Mouse (Mus musculus): ENCODE results near the gene Nkain2. TPM values are rescaled to one million over a fixed set of nuclear protein-coding genes. Genes with fewer than 3 reads are reported as not detected.

Nkain2 gene
- polyA plus RNA-seq, 1 experiment = 0.08 TPM

GRCm38 (mm10) chr10:32576559-32577275, 313.5 kb downstream of the Nkain2 start:
- no peak for DNase-seq (ENCODE audit: low read depth)

GRCm38 (mm10) chr10:32557673-32558072, 332.6 kb downstream of the Nkain2 start:
- DNase-seq (ENCODE audit: low read depth) = no peak

- DNase-seq (ENCODE audit: low read depth) = no peak
Observed at GRCm38 (mm10) chr10:32536057-32536456, 354.2 kb downstream of the Nkain2 start.

- DNase-seq (ENCODE audit: low read depth) = no peak
Observed at GRCm38 (mm10) chr10:32510821-32511220, 379.4 kb downstream of the Nkain2 start.

- no peak for DNase-seq (ENCODE audit: low read depth)
Observed at GRCm38 (mm10) chr10:32494591-32495182, 395.6 kb downstream of the Nkain2 start.

GRCm38 (mm10) chr10:32493600-32493999, 396.7 kb downstream of the Nkain2 start:
- no peak for DNase-seq (ENCODE audit: low read depth)

GRCm38 (mm10) chr10:32462726-32463125, 427.5 kb downstream of the Nkain2 start:
- no peak for DNase-seq (ENCODE audit: low read depth)

GRCm38 (mm10) chr10:32439932-32440519, 450.2 kb downstream of the Nkain2 start:
- DNase-seq (ENCODE audit: low read depth) = no peak

GRCm38 (mm10) chr10:32414228-32414627, 476.0 kb downstream of the Nkain2 start:
- DNase-seq (ENCODE audit: low read depth) = no peak

- no peak for DNase-seq (ENCODE audit: low read depth)
Observed at GRCm38 (mm10) chr10:32411331-32411730, 478.9 kb downstream of the Nkain2 start.

GRCm38 (mm10) chr10:32400961-32401360, 489.3 kb downstream of the Nkain2 start:
- no peak for DNase-seq (ENCODE audit: low read depth)

- DNase-seq (ENCODE audit: low read depth) = no peak
Observed at GRCm38 (mm10) chr10:32393859-32394521, 496.3 kb downstream of the Nkain2 start.

GRCm38 (mm10) chr10:32393326-32393725, 496.9 kb downstream of the Nkain2 start:
- DNase-seq (ENCODE audit: low read depth) = no peak

GRCm38 (mm10) chr10:32312754-32313153, 577.5 kb downstream of the Nkain2 start:
- no peak for DNase-seq (ENCODE audit: low read depth)

GRCm38 (mm10) chr10:32301024-32301597, 589.2 kb downstream of the Nkain2 start:
- DNase-seq (ENCODE audit: low read depth) = no peak

- DNase-seq (ENCODE audit: low read depth) = no peak
Observed at GRCm38 (mm10) chr10:32290487-32290886, 599.8 kb downstream of the Nkain2 start.

- DNase-seq (ENCODE audit: low read depth) = no peak
Observed at GRCm38 (mm10) chr10:32283690-32284089, 606.6 kb downstream of the Nkain2 start.

- DNase-seq (ENCODE audit: low read depth) = no peak
Observed at GRCm38 (mm10) chr10:32243266-32243882, 646.9 kb downstream of the Nkain2 start.

- no peak for DNase-seq (ENCODE audit: low read depth)
Observed at GRCm38 (mm10) chr10:32241168-32241567, 649.1 kb downstream of the Nkain2 start.

GRCm38 (mm10) chr10:32182951-32183350, 707.3 kb downstream of the Nkain2 start:
- DNase-seq (ENCODE audit: low read depth) = no peak

- DNase-seq (ENCODE audit: low read depth) = no peak
Observed at GRCm38 (mm10) chr10:32091354-32091753, 798.9 kb downstream of the Nkain2 start.

- DNase-seq (ENCODE audit: low read depth) = no peak
Observed at GRCm38 (mm10) chr10:32060396-32060795, 829.9 kb downstream of the Nkain2 start.

Data from gonadal fat pad, adult 2 months (tissue).